Mouse (Mus musculus): ENCODE results near the gene Epb41.

- no peak for TF ChIP-seq CTCF (IDR thresholded peaks at IDR 0.05; ENCODE audit: low read depth)
- no peak for TF ChIP-seq EP300 (IDR thresholded peaks at IDR 0.05; ENCODE audit: low read depth)
Observed at GRCm38 (mm10) chr4:132051321-132052275, 23.5 kb downstream of the Epb41 start.
